Mouse (Mus musculus): ENCODE results near the gene Pdia6.

Gene Pdia6

DNA sequence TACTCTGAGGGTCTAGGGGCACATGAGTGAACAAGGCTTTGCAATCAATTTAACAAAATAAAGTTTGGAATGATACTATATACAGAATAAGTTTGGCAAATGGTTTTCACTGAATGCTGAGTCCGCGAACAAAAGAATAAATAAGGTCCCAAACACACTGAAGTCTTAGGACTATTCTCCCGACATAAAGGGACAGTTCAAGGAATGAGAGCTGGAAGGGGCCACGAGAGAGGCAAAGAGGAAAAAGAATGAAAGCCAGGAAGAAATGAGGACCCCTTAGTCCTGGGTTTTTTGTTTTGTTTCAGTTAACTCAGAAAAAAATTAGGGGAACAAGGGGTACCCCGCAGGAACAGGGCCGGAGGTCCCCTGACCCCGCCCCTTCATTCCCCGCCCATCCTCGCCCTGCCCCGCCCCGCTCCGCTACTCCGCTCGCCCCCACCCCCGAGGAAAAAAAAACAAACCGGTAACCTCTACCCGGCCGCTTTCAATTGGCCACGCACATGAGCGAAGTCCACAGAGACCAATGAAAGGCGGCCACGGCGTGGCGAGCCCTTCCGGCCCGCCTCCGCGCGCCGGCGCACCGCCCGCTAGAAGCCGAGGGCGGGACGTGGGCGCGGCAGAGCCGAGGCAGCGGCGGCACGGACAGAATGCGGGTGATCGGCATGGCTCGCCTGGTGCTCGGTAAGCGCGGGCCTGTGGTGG, at the start of gene Pdia6:
Gene Pdia6, plus strand, starts transcription at position 575 of the 702 bp plus-strand sequence.
- DNase-seq (ENCODE audit: low read depth) = peak; percentile 96

DNA sequence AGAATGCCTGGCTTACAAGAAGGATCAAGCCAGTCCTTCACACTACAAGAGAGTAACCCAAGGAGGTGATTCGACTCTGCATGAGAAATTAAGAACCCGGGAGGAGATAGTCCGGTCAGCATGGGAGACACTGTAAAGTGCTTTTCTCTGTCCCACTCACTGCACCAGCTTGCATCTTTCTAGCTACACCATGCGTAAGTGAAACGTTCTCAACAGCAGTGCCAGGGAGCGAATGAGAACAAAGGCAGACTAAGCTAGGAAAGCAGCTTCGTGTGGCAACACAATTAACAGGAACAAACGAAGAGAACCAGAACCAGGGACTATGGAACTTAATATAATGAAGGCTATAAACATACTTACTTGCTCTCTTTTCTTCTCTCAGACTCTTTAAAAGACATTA, 48.0 kb upstream of the Pdia6 start:
- no peak for DNase-seq (ENCODE audit: low read depth)

DNA sequence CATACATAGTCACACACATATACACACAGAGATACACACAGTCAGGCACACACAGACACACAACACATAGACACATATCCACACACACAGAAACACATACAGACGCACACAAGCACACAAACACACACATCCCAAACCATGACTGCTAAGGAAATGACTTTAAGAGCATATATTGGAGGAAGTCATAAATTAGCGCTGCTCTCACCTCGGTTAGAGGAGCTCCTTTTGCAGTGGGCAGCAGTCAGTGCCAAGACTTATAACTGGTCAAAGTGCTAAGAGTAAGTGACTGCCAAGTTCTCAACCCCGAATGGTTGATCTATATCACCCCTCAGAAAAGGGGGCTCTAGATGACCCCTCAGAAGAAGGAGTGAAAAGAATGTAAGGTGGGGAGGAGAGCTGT, 47.2 kb upstream of the Pdia6 start:
- no peak for DNase-seq (ENCODE audit: low read depth)

DNA sequence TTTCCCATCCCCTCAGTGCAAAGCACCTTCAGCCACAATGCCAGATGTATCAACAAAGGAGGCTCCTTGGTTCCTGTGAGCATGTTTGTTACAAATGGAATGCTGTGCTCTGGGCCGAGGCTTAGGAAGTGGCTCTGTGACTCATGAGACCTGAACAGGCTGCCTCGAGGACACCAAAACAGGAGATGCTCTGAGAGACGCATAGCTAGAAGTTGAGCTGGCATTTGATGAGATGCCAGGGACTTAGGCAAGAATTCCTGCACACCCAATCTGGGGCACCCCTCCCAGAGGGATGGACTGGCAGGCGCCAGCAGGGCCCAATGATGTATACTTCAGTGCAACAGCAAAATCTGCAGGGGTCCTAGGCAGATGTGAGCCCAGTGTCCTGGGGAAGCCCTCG, 45.7 kb upstream of the Pdia6 start:
- no peak for DNase-seq (ENCODE audit: low read depth)

DNA sequence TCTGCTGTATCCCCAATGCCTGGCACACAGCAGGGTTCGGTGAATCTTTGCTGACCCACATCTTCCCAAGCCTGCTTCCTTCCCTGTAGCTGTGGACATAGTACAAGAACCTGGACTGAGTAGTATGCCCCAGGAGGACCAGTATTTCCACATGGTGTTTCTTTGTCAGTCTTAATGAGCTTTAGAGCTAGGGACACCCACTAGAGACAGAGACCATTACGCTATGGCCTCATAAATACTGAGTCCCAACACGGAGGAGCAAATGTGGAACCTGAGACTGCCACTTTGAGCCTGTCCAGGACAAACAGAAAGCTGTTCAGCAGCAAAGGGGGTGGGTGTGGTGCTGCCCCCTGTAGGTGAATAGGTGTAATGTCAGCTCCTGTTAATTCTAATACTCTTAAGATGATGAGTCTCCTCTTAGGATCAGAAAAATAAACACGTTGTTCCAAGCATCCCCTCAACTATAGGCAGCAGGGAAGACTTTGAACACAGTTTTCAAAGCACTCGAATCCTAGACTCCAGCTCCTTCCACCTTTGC, 44.4 kb upstream of the Pdia6 start:
- peak; percentile 38 for DNase-seq (ENCODE audit: low read depth)

DNA sequence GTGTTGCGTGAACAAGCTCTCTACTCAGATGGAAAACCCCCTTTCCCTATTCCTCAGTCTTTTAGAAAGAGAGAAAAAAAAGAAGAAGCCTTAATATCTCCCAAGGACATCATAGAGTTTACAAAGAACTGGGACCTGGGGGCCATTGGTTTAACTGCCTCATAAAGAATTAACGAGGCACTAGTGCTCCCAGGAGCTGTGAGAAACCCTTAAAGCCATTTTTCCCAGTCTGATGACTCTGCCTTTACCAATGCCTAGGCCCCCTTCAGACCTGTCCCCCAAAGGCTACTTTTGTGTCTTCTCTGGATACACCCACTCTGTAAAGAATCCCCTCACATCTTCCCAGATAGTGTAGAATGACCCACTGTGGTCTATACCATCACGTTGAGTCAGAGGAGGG, 43.3 kb upstream of the Pdia6 start:
- no peak for DNase-seq (ENCODE audit: low read depth)

DNA sequence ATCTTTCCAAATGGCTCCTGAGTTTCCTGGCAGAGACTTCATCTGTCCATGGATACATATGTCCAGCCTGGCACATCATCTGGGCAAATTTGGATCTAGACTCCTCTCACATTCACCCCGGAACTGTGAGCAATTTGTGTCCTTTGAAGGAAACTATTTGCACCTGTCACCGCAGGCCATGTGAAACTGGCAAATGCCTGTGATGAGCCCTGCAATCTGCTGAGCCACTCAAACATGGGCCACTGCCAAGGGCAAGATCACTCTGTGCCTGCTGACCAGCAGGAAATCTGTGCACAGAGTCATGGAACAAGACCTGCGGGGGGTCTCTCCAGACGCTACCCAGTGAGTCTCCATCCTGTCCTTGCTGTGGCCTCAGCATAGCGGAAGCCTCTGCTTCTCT, 41.3 kb upstream of the Pdia6 start:
- DNase-seq (ENCODE audit: low read depth) = no peak

DNA sequence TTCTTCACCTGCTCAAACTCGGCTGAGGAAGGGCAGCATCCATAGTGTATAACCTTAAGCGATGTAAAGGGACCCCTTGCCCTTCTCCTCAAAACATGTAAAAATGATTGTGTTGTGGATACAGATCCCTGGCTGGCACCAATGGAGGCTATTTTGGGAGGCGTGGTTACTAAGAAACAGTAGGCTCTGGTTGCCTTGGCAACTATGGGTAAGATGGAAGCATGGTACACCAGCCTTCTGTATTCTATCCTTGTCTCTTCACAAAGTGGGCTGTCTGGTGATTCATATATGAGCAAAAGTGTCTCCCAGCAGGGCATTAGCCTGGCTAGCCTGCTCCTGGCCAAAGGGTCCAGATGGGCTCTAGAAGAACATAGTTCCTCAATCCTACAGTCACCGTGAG, 38.4 kb upstream of the Pdia6 start:
- no peak for DNase-seq (ENCODE audit: low read depth)

DNA sequence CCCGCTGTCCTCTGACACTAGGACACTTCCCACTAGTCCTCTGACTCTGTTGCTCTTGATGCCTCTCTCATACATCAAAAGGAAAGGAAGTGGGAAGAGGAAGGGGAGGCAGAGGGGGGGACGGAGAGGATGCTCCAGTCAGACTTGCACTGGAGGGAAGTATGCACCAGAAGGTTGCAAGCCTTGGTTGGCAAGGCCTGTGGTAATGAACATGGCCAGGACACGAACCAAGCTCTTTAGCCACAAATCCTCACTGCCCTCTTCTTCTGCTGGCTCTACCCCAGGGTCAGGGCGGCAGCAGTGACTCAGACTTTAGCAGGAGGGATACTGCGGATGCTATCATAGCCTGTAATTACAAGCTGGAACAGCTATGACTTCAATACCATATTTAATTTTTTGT, 35.8 kb upstream of the Pdia6 start:
- no peak for DNase-seq (ENCODE audit: low read depth)

DNA sequence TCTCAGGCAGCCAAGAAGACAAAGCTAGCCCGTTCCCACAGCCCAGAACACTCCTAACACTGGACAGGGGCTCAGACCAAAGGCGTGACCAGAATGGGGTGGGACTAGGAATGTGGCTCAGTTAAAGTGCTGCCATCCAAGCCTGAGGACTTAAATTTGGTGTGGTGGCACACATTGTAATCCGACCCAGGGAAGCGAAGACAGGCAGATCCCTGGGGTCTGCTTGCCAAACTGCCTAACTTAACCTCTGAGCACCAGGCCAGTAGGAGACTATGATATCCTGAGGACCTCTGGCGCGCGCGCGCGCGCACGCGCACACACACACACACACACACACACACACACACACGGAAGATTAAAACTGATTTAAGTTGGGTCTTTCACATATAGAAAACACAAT, 34.8 kb upstream of the Pdia6 start:
- DNase-seq (ENCODE audit: low read depth) = no peak

DNA sequence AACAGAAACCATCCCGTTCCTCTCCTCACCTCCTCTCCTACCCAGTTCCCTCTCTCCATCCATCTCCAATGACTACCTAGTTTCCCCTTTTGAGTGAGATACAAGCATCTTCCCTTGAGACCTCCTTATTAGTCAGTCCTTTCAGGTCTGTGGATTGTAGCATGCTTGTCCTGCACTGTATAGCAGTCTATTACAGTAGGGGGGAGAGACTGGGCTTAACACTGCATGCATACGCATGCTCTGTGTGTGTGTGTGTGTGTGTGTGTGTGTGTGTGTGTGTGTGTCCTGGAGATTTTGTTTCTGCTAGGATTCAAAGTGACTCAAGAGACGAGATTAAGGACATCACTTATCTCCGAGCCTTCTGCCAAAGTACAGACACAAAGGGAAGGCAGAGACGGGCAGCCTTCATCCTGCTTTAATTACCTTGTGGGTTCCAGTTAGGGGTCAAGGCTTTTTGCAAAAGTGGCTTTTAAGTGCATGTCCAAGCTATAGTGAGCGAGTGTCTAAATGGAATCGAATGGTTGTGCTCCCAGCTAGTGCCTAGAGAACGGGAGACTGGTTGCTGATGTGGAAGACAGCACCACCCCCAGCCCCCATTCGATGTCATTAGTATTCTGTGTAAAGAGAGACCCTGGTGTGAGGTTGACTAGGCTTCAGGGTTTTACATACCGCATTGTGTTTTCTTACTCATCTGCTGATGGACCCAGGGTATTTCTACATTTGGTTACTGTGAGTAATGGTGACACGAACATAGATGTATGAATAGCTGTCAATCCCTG, 30.6 kb upstream of the Pdia6 start:
- DNase-seq (ENCODE audit: low read depth) = no peak

DNA sequence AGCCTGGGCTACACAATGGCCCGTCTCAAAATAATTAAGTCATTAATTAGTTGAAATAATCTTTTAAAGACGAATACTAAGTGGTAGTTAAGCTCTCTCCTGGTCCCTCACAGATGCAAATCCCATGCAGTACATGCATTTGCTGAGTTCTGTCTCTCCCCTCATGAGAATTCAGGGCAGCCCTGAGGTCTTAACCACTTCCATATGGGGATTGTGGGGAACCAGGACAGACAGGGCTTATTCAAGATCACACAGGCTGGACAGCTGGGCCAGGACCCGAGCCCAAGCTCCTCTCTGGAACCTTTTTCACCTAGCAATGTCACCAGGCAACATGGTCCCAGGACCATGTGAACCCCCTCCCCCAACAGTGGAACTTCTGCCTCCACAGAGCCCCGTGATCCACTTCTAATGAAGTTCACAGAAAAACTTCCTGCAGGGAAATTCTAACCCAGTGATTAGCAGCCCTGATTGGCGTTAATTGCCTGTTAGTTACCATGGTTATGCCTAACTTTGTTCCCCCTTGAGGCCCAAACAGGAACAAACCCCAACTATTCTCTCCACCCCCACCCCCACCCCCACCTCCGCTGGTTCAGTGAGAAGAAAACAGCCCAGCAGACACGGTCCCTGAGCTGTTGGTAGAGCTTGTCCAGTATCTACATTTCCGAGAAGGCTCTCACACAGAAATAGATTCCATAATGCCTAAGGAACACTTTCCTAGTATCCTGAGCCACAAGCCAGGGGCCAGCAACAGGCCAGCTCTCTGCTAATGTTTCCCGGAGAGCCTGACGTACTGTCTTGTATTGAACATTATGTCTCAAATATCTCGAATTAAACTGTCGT, 27.5 kb upstream of the Pdia6 start:
- DNase-seq (ENCODE audit: low read depth) = no peak

DNA sequence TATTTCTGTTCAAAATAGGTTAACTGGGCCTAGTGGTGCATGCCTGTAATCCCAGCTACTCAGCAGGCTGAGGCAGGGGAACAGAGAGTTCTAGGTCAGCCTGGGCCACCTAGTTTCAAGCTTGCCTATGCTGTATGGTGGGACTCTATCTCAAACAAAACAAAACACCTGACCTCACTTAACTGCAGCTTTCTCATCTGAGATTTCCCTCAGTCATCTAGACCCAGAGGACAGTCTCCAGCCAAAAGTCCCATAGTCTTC, 27.0 kb upstream of the Pdia6 start:
- DNase-seq (ENCODE audit: low read depth) = no peak

DNA sequence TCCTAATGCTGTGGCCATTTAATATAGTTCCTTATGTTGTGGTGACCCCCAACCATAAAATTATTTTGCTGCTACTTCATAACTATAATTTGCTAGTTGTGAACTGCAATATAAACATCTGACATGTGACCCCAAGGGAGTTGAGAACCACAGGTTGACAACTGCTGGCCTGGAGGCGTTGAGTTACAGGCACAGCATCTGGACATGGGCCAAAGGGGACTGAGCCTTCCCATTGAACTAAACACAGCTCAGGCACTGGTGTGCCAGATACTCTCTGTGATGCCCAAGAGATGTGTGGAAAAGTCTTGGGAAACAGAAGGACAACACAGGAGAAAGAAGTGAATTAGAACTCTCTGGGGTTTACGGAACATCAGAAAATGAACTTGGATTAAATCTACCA, 25.3 kb upstream of the Pdia6 start:
- no peak for DNase-seq (ENCODE audit: low read depth)

DNA sequence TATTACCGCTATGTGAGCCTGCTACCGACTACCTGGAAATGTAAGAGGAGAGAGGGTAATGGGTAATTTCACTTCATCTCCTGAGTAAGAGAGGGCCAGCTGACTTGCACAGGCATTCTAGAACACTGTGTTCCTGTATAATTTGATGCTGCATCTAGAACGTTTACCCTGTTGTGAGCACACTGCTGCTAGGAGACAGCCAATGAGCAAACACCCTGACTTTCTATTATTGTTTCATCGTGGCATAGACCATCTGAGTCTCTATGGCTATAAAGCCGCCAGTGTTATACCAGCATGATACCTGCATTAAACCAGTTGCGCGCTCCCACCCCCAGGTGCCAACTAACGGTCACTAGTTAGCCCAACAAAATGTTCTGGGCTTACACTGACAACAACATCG, 24.7 kb upstream of the Pdia6 start:
- DNase-seq (ENCODE audit: low read depth) = no peak

DNA sequence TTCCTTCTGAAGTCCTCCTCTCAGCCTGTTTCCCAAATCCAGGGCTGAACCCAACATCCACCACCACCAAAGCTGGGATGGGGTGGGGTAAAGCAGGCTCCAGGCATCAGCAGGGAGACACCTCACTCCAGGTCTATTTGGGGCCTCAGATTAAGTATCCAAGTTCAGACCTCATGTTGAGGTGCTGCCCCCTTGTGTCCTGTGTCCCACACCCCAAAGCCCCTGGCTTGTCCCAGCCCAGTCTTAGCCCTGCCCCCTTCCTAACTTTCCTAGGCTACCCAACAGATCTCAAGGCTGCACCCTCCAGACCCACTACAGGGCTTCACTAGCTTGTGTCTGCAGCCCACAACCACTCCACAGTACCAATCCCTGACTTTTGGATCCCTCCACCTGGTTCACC, 24.3 kb upstream of the Pdia6 start:
- DNase-seq (ENCODE audit: low read depth) = no peak

DNA sequence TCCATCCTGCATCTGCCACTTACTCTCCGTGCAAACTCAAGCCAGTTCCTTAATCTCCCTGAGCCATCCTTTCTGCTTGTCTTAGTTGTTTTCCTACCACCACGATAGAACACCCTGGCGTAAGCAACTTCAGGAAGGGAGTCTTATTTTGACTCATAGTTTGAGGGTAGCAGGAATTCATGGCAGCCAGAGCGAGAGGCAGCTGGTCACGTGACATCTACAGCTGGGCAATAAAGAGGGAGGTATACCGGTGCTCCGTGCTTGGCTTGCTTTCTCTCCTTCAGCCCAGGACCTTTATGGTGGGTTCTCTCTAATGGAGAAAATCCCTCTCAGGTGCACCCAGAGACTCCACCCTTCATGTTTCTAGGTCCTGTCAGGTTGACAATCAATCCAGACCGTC, 15.4 kb upstream of the Pdia6 start:
- DNase-seq (ENCODE audit: low read depth) = no peak

DNA sequence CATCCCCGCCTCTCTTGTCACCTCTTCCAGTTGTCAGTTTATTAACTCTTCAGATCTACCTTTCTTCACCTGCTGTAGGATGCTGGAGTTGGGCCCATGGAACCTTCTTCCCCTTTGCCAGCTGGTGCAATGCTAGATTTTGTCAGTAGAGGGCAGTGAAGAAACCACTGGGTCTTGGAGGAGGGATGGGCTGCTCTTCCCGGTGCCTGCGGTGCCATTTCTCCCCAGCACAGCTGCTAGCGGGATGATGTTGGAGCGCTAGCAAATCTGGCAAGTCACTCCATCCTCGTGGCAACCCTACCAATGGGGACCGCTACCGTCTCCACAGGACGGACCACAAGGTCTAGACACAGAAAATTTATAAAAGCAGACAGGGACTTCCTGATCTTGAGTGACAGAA, 13.3 kb upstream of the Pdia6 start:
- peak; percentile 81 for DNase-seq (ENCODE audit: low read depth)

DNA sequence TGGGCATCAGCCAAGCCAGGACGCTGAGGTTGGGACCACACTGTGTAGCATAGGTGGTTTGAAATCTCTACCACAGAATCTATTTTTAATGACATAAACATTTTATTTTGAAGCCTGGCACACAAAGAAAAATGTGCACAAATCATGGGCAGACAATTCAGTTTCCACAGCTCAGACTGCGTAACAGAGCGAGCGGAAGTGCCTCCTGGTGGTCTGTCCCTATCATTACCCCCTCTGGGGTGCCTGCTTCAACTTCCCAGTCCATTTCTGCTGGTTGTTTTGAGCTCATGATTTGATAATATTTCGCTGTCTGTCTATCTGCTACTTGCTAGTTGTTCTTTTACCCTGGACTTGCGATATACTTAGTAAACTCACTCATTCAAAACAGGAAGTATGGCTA, 10.7 kb upstream of the Pdia6 start:
- DNase-seq (ENCODE audit: low read depth) = no peak

DNA sequence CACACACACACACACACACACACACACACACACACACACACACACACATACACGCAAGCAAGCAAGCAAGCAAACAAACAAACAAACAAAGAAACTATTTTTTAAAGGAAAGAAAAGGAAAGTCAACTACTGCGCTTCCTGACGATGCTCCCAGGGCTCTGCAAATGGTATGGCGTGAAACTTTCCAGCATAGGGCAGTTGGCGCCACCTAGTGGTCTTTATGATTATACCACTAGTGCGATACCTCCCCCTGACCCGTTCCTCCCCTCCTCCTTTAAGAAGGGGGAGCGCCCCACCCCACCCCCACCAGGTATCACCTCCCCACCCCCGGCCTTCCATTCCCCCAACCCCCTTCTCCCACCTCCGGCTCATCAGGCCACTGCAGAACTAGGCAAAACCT, 9.4 kb upstream of the Pdia6 start:
- peak; percentile 81 for DNase-seq (ENCODE audit: low read depth)

DNA sequence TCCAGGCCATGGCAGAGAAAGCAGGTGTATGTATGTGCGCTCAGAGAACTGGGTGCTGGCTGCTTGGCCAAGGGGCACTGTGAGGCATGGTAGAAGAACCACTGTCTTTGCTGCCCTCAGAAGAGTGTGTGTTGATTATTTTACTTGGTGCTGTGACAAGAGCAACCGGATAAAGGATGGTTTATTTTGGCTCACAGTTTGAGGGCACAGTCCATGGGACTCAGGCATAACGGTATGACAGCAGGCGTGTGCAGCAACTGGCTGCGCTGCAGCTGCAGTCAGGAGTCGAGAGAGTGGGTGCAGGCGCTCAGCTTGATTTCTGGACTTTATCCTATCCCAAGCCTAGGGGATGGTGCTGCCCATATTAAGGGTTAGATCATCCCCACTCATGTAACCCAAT, 7.9 kb upstream of the Pdia6 start:
- no peak for DNase-seq (ENCODE audit: low read depth)

DNA sequence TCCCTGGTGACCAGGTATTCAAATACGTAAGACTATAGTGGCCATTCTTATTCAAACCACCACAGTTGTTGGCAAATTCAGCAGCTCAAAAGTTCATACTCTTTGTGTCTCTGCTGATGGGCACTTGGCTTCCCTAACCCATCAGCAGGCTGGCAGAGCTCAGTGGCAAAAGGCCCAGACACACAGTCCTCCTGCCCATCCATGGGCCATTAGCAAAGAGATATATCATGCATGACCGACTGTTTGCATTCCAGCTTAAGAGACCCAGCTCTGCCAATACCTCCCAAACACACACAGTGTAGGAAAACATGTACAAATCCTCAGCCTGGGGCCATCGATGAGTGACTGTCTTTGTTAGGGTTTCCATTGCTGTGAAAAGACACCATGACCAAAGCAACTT, 5.3 kb upstream of the Pdia6 start:
- DNase-seq (ENCODE audit: low read depth) = no peak

DNA sequence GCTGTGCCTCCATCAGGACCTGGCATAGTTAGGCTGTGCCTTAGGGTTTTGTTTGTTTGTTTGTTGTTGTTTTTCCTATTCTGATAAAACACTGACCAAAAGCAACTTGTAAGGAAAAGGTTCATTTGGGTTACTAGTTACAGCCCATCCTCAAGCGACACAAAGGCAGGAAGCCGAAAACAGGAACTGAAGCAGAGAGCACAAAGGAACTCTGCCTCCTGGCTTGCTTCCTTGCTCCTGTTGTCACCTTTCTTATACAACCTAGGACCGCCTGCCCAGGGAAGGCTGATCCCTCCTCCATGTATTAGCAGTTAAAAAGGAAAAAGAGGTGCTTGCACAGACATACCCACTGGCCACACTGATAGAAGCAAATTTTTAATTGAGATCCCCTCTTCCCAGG, 2.5 kb upstream of the Pdia6 start:
- DNase-seq (ENCODE audit: low read depth) = no peak
